In genomic region chr13:56003724-56004393, GRCm38 (mm10) we compare ENCODE assay signal across 8 mouse cellular contexts.
DNase-seq lines count a peak whose midpoint lies in the region; ATAC-seq and TF ChIP-seq lines count a peak whose summit lies in the region.

No protein-coding gene starts in this region.

- 47% methylated on average over 18 of the region's 18 CpGs for WGBS in kidney, embryonic 15.5 days
- WGBS in kidney, embryonic 14.5 days: 42% methylated on average over 18 of the region's 18 CpGs
- 63% methylated on average over 18 of the region's 18 CpGs for WGBS in lung, adult 2 months
- WGBS in stomach, embryonic 15.5 days: 45% methylated on average over 18 of the region's 18 CpGs

- H3K36me3 ChIP-seq in kidney, embryonic 15.5 days: no peaks in the 10 kb centered on the region
- no peaks in the 10 kb centered on the region for H3K36me3 ChIP-seq in kidney, embryonic 14.5 days (ENCODE audit: control insufficient read depth, insufficient read depth, low read length)
- no peaks in the 10 kb centered on the region for H3K36me3 ChIP-seq in stomach, embryonic 15.5 days

- no peak overlapping the region for H3K4me2 ChIP-seq in kidney, embryonic 15.5 days
- H3K4me2 ChIP-seq in kidney, embryonic 14.5 days (replicated peaks; ENCODE audit: low read depth, low read length): no peak overlapping the region
- H3K4me2 ChIP-seq in stomach, embryonic 15.5 days: no peak overlapping the region

- H3K27ac ChIP-seq in kidney, embryonic 15.5 days: no peak overlapping the region
- H3K27ac ChIP-seq in kidney, embryonic 14.5 days (ENCODE audit: low read depth, low read length): no peak overlapping the region
- peak overlapping the region; percentile 50 for H3K27ac ChIP-seq in stomach, embryonic 15.5 days

- H3K4me1 ChIP-seq in kidney, embryonic 15.5 days: peaks cover 6% of the 10 kb centered on the region; the same call in 1 of the 2 replicates
- H3K4me1 ChIP-seq in kidney, embryonic 14.5 days (ENCODE audit: control insufficient read depth, insufficient read depth, low read length): no peaks in the 10 kb centered on the region; the same call in 1 of the 2 replicates
- no peaks in the 10 kb centered on the region for H3K4me1 ChIP-seq in lung, adult 2 months (ENCODE audit: control insufficient read depth, insufficient read depth, low read length)
- H3K4me1 ChIP-seq in stomach, embryonic 15.5 days: peaks cover 4% of the 10 kb centered on the region; the same call in 1 of the 2 replicates

- no peak for TF ChIP-seq CTCF in lung, adult 2 months (IDR thresholded peaks at IDR 0.05; ENCODE audit: insufficient read depth, low read length)

- H3K9me3 ChIP-seq in kidney, embryonic 15.5 days (replicated peaks): no peaks in the 10 kb centered on the region
- no peaks in the 10 kb centered on the region for H3K9me3 ChIP-seq in kidney, embryonic 14.5 days (ENCODE audit: control insufficient read depth, low read length)
- H3K9me3 ChIP-seq in stomach, embryonic 15.5 days: no peaks in the 10 kb centered on the region

- ATAC-seq in kidney, embryonic 15.5 days (replicated peaks; ENCODE audit: low FRiP score): no peak
- peak; percentile 35; the same call in 1 of the 2 replicates for ATAC-seq in kidney, embryonic 14.5 days (ENCODE audit: low FRiP score, low TSS enrichment)
- peak; percentile 58; the same call in 1 of the 2 replicates for ATAC-seq in stomach, embryonic 15.5 days (ENCODE audit: insufficient read depth, low FRiP score, low read depth)

- no peak overlapping the region for H3K4me3 ChIP-seq in kidney, embryonic 15.5 days (replicated peaks)
- H3K4me3 ChIP-seq in kidney, embryonic 14.5 days (ENCODE audit: low read length): no peak overlapping the region
- no peak overlapping the region for H3K4me3 ChIP-seq in lung, adult 2 months (replicated peaks; ENCODE audit: extremely low read depth, low read depth, low read length)
- no peak overlapping the region for H3K4me3 ChIP-seq in stomach, embryonic 15.5 days (replicated peaks)

- H3K9ac ChIP-seq in kidney, embryonic 15.5 days: no peak overlapping the region
- no peak overlapping the region for H3K9ac ChIP-seq in kidney, embryonic 14.5 days (ENCODE audit: low read depth, low read length)
- H3K9ac ChIP-seq in stomach, embryonic 15.5 days: no peak overlapping the region

- H3K27me3 ChIP-seq in kidney, embryonic 15.5 days: 0 out of 2 replicates have a peak, but pooled peaks cover 3% of the 10 kb centered on the region
- H3K27me3 ChIP-seq in kidney, embryonic 14.5 days (ENCODE audit: control insufficient read depth, insufficient read depth, low read length): no peaks in the 10 kb centered on the region
- H3K27me3 ChIP-seq in stomach, embryonic 15.5 days (replicated peaks): 0 out of 2 replicates have a peak, but pooled peaks cover 1% of the 10 kb centered on the region

- peak; percentile 13 for DNase-seq in kidney, adult 11 months
- peak; percentile 85 to 88 for DNase-seq in adrenal gland, postnatal 36 days
- peak; percentile 46 to 80 for DNase-seq in frontal cortex, adult 2 months (ENCODE audit: extremely low spot score in 1 of 2, low spot score in 1 of 2)
- DNase-seq in lung, adult 2 months: peak; percentile 10
- DNase-seq in thymus, postnatal 36 days: no peak

- no peak for TF ChIP-seq POLR2A in lung, adult 2 months (IDR thresholded peaks at IDR 0.05; ENCODE audit: borderline replicate concordance, extremely low read depth, low read depth, low read length)

Comparison
In these comparisons a context has a peak if more than half of its experiments do, and no peak if none do; other contexts are left out.
1. DNase-seq: peak in kidney, adult 11 months (single experiment), adrenal gland, postnatal 36 days (2 of 2), frontal cortex, adult 2 months (2 of 2) and lung, adult 2 months (single experiment); none in thymus, postnatal 36 days (0 of 2).